Mouse (Mus musculus) embryonic facial prominence, embryonic 15.5 days (tissue): ENCODE data around the gene Riox2. TPM values are rescaled to one million over a fixed set of nuclear protein-coding genes. Genes with fewer than 3 reads are reported as not detected.

Source experiments
- polyA plus RNA-seq: library from polyadenylated mRNA; unstranded; fragments of >200 nt; fragmentation: Nextera tagmentation; extraction: Ambion mirVana; gene quantifications from 2 replicates; pipeline ENCODE4 v1.2.1, GENCODE M21; 2015

Gene Riox2
- polyA plus RNA-seq, 1 experiment from 2014 or later = 36.2 TPM

Other genes with a start within 250 kb of the Riox2 start
- not detected in 2 replicates for gene Olfr201, start 199.1 kb upstream of the Riox2 start, polyA plus RNA-seq
- 0.18 and 0.36 TPM in 2 replicates for gene Olfr202, start 185.0 kb upstream of the Riox2 start, polyA plus RNA-seq
- gene Olfr203, start 172.9 kb upstream of the Riox2 start, polyA plus RNA-seq = not detected in 2 replicates
- gene Olfr204, start 153.5 kb upstream of the Riox2 start, polyA plus RNA-seq = not detected in 2 replicates
- 0.27 TPM in 1 of 2 replicates, not detected in the other for gene Olfr205, start 140.6 kb upstream of the Riox2 start, polyA plus RNA-seq
- 0.21 TPM in 1 of 2 replicates, not detected in the other for gene Olfr206, start 122.5 kb upstream of the Riox2 start, polyA plus RNA-seq
- not detected in 2 replicates for gene Olfr209, start 107.8 kb upstream of the Riox2 start, polyA plus RNA-seq
- gene Gabrr3, start 64.4 kb upstream of the Riox2 start, polyA plus RNA-seq = 0.04 and 0.05 TPM in 2 replicates
- 11.4 and 12.7 TPM in 2 replicates for gene Crybg3, start 129.2 kb downstream of the Riox2 start, polyA plus RNA-seq
- 34.0 and 34.8 TPM in 2 replicates for gene Arl6, start 167.6 kb downstream of the Riox2 start, polyA plus RNA-seq